Mouse (Mus musculus) heart, postnatal 0 days (tissue): ENCODE results near the gene Fancl. TPM values are rescaled to one million over a fixed set of nuclear protein-coding genes. Genes with fewer than 3 reads are reported as not detected.
"Not testable (repeated sequence)": the region's sequence is repeated elsewhere in the genome, so short reads cannot be mapped to it uniquely, and the experiment has no call there.

Experiments
- ATAC-seq: fragments of 200-750 bp; cut with Nextera tagmentation; 2 replicates; pipeline ENCODE4 v1.8.0; 2017; ENCODE audit warnings: low read depth, moderate number of reproducible peaks, moderate library complexity; ENCODE audit not compliant: insufficient read depth
- DNase-seq: peaks from one replicate; pipeline ENCODE4 v3.0.0-alpha.2; 2016; ENCODE audit warnings: low spot score
- H3K27ac ChIP-seq: fragments of 300-500 bp; sonication (generic); 2 replicates; pipeline ENCODE4 v1.5.1; 2014; ENCODE audit warnings: low read depth, mild to moderate bottlenecking
- H3K27me3 ChIP-seq: fragments of 300-500 bp; sonication (generic); 2 replicates; pipeline ENCODE4 v1.6.1; 2014; ENCODE audit warnings: low read length, mixed read lengths; ENCODE audit not compliant: control insufficient read depth, insufficient read depth
- H3K36me3 ChIP-seq: fragments of 300-500 bp; sonication (generic); replicated peaks from 2 replicates; pipeline ENCODE4 v1.6.1; 2014; ENCODE audit warnings: low read length, mixed read lengths; ENCODE audit not compliant: control insufficient read depth, insufficient read depth
- H3K4me1 ChIP-seq: fragments of 300-500 bp; sonication (generic); 2 replicates; pipeline ENCODE4 v1.6.1; 2014; ENCODE audit warnings: antibody characterized with exemption; ENCODE audit not compliant: control insufficient read depth, insufficient read depth
- H3K4me2 ChIP-seq: fragments of 300-500 bp; sonication (generic); 2 replicates; pipeline ENCODE4 v1.6.1; 2014; ENCODE audit warnings: low read depth, mild to moderate bottlenecking, low read length, moderate library complexity
- H3K4me3 ChIP-seq: fragments of 300-500 bp; sonication (generic); 2 replicates; pipeline ENCODE4 v1.5.1; 2014; ENCODE audit warnings: low read depth, low read length
- H3K9ac ChIP-seq: fragments of 300-500 bp; sonication (generic); replicated peaks from 2 replicates; pipeline ENCODE4 v1.6.1; 2014; ENCODE audit warnings: low read depth, low read length, mixed read lengths
- H3K9me3 ChIP-seq: fragments of 300-500 bp; sonication (generic); replicated peaks from 2 replicates; pipeline ENCODE4 v1.6.1; 2016; ENCODE audit warnings: low read length; ENCODE audit not compliant: control insufficient read depth
- CTCF ChIP-seq: IDR thresholded peaks from 2 replicates; pipeline ENCODE4 v1.5.1; 2016; ENCODE audit warnings: antibody characterized with exemption, control low read depth, low read depth
- EP300 ChIP-seq: IDR thresholded peaks from 2 replicates; pipeline ENCODE4 v1.6.1; 2016; ENCODE audit warnings: antibody characterized with exemption, low read depth
- WGBS: fragments of 180-500 bp; shearing (Covaris S2); extraction: QIAGEN DNeasy Blood & Tissue Kit; methylation state at CpG from one replicate; pipeline ENCODE4 v1.1.7; 2014; 5-methylcytosine and 5-hydroxymethylcytosine counted together
- polyA plus RNA-seq: library from polyadenylated mRNA; unstranded; fragments of >200 nt; fragmentation: Nextera tagmentation; extraction: Ambion mirVana; gene quantifications from 2 replicates; pipeline ENCODE4 v1.2.1, GENCODE M21; 2015
- total RNA-seq: library from RNA; depleted of rRNA; stranded (reverse); fragments of >200 nt; gene quantifications from 2 replicates; pipeline ENCODE4 v1.2.3, GENCODE M21; 2014; ENCODE audit warnings: low replicate concordance; rRNA removed

Gene Fancl
- 9.2 and 17.8 TPM in 2 replicates for total RNA-seq
- polyA plus RNA-seq: 20.4 and 21.5 TPM in 2 replicates

DNA sequence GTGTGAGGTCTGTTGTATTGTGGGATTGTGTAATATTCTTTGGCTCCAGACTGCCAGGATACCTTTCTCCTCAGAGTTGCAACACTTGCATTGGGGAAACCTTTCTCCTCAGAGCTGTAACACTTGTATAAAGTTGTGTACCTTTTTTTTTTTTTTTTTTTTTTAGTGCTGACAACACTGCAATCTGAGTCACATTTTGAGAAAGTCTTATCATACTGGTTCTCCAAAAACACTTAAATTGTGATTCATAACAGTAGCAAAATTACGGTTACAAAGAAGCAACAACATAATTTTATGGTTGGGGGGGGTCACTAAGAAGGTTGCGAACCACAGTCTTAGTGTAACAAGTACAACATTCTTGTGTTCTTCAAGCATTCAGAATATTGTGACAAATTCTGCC lies at the start of gene Fancl:
Fancl (plus strand) TSS at position 165 of the 400 bp plus-strand sequence.
- Histone ChIP-seq H3K27me3 (no peaks in the 10 kb centered on the region), H3K36me3 (no peaks in the 10 kb centered on the region), H3K27ac (peak within 1 kb of the TSS; percentile 69), H3K9me3 (no peaks in the 10 kb centered on the region), H3K4me3 (peak within 1 kb of the TSS; percentile 80), H3K4me1 (peaks cover 8% of the 10 kb centered on the region), H3K9ac (peak within 1 kb of the TSS; percentile 71), H3K4me2 (peak within 1 kb of the TSS; percentile 74)
- DNase-seq (no peak), ATAC-seq (no peak)
- TF ChIP-seq CTCF: no peak
- no peak for TF ChIP-seq EP300
- 93% methylated on average over 2 of the region's 2 CpGs for WGBS

DNA sequence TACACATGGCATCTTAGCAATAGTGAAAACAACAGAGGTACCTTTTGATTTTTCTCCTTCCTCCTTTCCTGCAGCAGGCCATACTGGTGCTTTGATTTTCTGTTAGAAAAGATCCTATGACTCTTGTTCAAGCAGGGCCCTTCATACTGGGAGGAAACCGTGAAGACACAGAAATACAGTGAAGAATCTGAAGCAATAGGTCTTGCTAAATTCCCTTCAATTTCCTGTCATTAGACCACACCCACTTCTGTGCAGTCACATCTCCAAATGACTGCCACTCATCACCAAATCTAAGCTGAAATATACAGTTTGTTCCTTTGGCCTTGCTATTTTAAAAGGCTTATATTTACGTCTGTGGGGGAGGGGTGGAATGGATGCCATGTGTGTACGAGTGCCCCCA lies 49.1 kb upstream of the Fancl start:
- no peak overlapping the region for H3K27ac ChIP-seq
- H3K36me3 ChIP-seq: no peaks in the 10 kb centered on the region
- H3K9me3 ChIP-seq: no peaks in the 10 kb centered on the region
- H3K9ac ChIP-seq: no peak overlapping the region
- H3K4me3 ChIP-seq: no peak overlapping the region
- no peaks in the 10 kb centered on the region for H3K27me3 ChIP-seq
- WGBS: 51% methylated on average over 3 of the region's 3 CpGs
- no peak overlapping the region for H3K4me2 ChIP-seq
- no peaks in the 10 kb centered on the region for H3K4me1 ChIP-seq
- DNase-seq (no peak), ATAC-seq (no peak)
- TF ChIP-seq CTCF: no peak
- no peak for TF ChIP-seq EP300

DNA sequence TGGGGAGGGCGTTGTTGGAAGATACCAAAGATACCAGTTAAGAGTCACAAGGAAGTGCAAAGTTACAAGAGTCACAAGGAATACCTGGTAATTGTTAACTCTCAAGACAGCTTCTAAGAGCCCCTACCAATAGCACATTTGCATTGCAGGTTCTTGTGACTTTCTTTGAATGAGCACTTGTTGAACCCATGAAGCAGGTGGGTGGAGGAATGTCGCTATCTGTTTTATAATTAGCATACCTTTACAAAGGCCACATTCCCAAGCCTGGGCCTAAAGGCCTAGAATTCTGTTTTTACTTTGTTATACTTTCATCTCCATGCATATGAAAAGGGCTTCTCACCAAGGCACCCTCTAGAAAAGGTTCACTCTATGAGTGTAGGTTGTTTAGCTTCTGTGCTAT lies 15.8 kb upstream of the Fancl start:
- H3K27ac ChIP-seq, DNase-seq, H3K27me3 ChIP-seq, H3K4me2 ChIP-seq, H3K9me3 ChIP-seq, H3K9ac ChIP-seq, H3K4me3 ChIP-seq, ATAC-seq, H3K36me3 ChIP-seq, H3K4me1 ChIP-seq: not testable (repeated sequence)
- WGBS: 57% methylated on average over 2 of the region's 2 CpGs

DNA sequence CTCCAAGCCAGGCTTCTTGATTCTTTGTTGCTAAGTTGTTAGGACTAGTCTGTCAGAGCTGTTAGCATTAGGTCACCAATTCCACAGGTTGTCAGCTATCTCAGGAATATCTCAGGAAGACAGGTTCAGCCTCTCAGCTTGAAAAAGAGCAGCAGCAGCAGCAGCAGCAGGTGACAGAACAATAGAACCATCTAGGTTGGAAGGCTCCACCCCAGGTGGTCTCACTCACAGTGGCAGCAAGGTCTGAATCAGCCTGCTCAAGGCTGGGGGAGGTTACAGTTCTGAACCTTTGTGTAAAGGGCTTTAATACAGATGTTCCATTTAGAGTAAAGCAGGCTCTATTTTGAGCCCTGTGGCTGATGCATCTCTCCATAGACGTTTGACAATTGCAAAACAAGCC lies 14.0 kb upstream of the Fancl start:
- not testable (repeated sequence) for ATAC-seq, H3K36me3 ChIP-seq, H3K9ac ChIP-seq, H3K4me2 ChIP-seq, DNase-seq, H3K9me3 ChIP-seq, H3K4me3 ChIP-seq, H3K4me1 ChIP-seq, H3K27ac ChIP-seq, H3K27me3 ChIP-seq
- WGBS: 12% methylated on average over 1 of the region's 1 CpGs

DNA sequence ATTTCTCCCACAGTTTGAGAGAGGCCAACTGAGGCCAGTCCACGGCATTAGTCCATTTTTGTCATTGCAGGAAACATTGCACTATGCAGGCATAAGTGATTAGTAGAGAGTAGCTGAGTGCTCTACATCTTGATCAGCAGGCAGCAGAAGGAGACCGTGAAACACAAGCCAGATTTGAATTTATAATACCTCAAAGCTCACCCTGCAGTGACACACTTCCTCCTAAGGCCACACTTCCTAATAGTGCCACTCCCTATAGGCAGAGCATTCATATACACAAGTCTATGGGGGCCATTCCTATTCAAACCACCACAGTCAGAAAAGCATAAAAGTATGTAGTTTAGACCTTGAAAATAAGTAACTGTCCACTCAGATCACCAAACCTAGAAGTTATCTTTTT lies 11.8 kb upstream of the Fancl start:
- Histone ChIP-seq H3K4me3 (no peak overlapping the region), H3K9ac (no peak overlapping the region), H3K27me3 (no peaks in the 10 kb centered on the region), H3K4me2 (no peak overlapping the region), H3K9me3 (no peaks in the 10 kb centered on the region), H3K4me1 (no peaks in the 10 kb centered on the region), H3K36me3 (no peaks in the 10 kb centered on the region), H3K27ac (no peak overlapping the region)
- TF ChIP-seq EP300: no peak
- no peak for TF ChIP-seq CTCF
- no peak for ATAC-seq
- WGBS: 80% methylated on average over 2 of the region's 2 CpGs
- DNase-seq: no peak

DNA sequence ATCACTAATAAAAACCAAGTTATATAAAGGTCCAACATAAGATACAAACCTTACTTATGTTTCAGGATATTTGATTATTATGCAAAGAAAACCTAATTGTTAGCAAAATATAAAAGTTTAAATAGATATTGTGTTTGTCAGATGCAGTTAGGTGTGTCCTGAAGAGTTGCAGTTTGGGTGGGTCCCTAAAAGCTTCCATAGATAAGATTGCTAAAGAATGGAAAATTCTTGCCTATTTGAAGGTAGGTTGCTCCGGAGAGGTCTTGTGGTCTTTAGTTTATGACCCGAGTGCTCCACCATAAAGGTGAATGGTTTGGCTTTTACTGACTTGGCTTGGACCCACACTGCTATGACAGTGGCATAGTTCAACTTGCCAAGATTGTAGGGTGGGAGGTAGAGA lies 7.9 kb upstream of the Fancl start:
- no peak overlapping the region for H3K4me3 ChIP-seq
- ATAC-seq: no peak
- no peak overlapping the region for H3K27ac ChIP-seq
- no peak overlapping the region for H3K4me2 ChIP-seq
- H3K27me3 ChIP-seq: no peaks in the 10 kb centered on the region
- no peaks in the 10 kb centered on the region for H3K9me3 ChIP-seq
- DNase-seq: no peak
- WGBS: 77% methylated on average over 2 of the region's 2 CpGs
- no peak overlapping the region for H3K9ac ChIP-seq
- TF ChIP-seq EP300: no peak
- no peak for TF ChIP-seq CTCF
- no peaks in the 10 kb centered on the region for H3K36me3 ChIP-seq
- H3K4me1 ChIP-seq: no peaks in the 10 kb centered on the region
